Mouse (Mus musculus): ENCODE measurements around the gene Chd4.

GRCm38 (mm10) chr6:125087937-125088336 is 7.8 kb upstream of the Chd4 start:
- no peak for TF ChIP-seq CTCF (IDR thresholded peaks at IDR 0.05)
- TF ChIP-seq EP300 (IDR thresholded peaks at IDR 0.05): no peak

Measured in lung, postnatal 0 days (tissue).